Mouse (Mus musculus) kidney, embryonic 14.5 days (tissue): ENCODE data around the gene Fbxl17. TPM values are rescaled to one million over a fixed set of nuclear protein-coding genes. Genes with fewer than 3 reads are reported as not detected.

Experiments used
- ATAC-seq: fragments of 200-750 bp; cut with Nextera tagmentation; 2 replicates; pipeline ENCODE4 v1.8.0; 2017; ENCODE audit warnings: moderate number of reproducible peaks, mild to moderate bottlenecking, moderate TSS enrichment, moderate library complexity; ENCODE audit not compliant: low FRiP score, low TSS enrichment
- H3K27ac ChIP-seq: fragments of 300-500 bp; sonication (generic); 2 replicates; pipeline ENCODE4 v1.5.1; 2014; ENCODE audit warnings: low read depth, mild to moderate bottlenecking, low read length, moderate library complexity, mixed read lengths
- H3K27me3 ChIP-seq: fragments of 300-500 bp; sonication (generic); 2 replicates; pipeline ENCODE4 v1.6.1; 2014; ENCODE audit warnings: mild to moderate bottlenecking, low read length; ENCODE audit not compliant: control insufficient read depth, insufficient read depth
- H3K36me3 ChIP-seq: fragments of 300-500 bp; sonication (generic); 2 replicates; pipeline ENCODE4 v1.6.1; 2014; ENCODE audit warnings: low read length, mixed read lengths; ENCODE audit not compliant: control insufficient read depth, insufficient read depth
- H3K4me1 ChIP-seq: fragments of 300-500 bp; sonication (generic); 2 replicates; pipeline ENCODE4 v1.6.1; 2014; ENCODE audit warnings: low read length, mixed read lengths; ENCODE audit not compliant: control insufficient read depth, insufficient read depth
- H3K4me2 ChIP-seq: fragments of 300-500 bp; sonication (generic); replicated peaks from 2 replicates; pipeline ENCODE4 v1.6.1; 2014; ENCODE audit warnings: low read depth, mild to moderate bottlenecking, low read length
- H3K4me3 ChIP-seq: fragments of 300-500 bp; sonication (generic); 2 replicates; pipeline ENCODE4 v1.5.1; 2014; ENCODE audit warnings: mild to moderate bottlenecking, low read length
- H3K9ac ChIP-seq: fragments of 300-500 bp; sonication (generic); 2 replicates; pipeline ENCODE4 v1.6.1; 2014; ENCODE audit warnings: low read depth, mild to moderate bottlenecking, low read length, moderate library complexity
- H3K9me3 ChIP-seq: fragments of 300-500 bp; sonication (generic); 2 replicates; pipeline ENCODE4 v1.6.1; 2016; ENCODE audit warnings: low read length; ENCODE audit not compliant: control insufficient read depth
- WGBS: fragments of 180-500 bp; shearing (Covaris S2); extraction: QIAGEN DNeasy Blood & Tissue Kit; methylation state at CpG from one replicate; pipeline ENCODE4 v1.1.7; 2014; 5-methylcytosine and 5-hydroxymethylcytosine counted together
- polyA plus RNA-seq: library from polyadenylated mRNA; unstranded; fragments of >200 nt; fragmentation: Nextera tagmentation; extraction: Ambion mirVana; gene quantifications from 2 replicates; pipeline ENCODE4 v1.2.1, GENCODE M21; 2014

Fbxl17 gene
- polyA plus RNA-seq, 1 experiment from 2014 or later: 8.8 TPM

GRCm38 (mm10) chr17:63343076-63343475 is 156.7 kb downstream of the Fbxl17 start:
- WGBS: 81% methylated on average over 4 of the region's 4 CpGs
- H3K27me3 ChIP-seq: no peaks in the 10 kb centered on the region

DNA sequence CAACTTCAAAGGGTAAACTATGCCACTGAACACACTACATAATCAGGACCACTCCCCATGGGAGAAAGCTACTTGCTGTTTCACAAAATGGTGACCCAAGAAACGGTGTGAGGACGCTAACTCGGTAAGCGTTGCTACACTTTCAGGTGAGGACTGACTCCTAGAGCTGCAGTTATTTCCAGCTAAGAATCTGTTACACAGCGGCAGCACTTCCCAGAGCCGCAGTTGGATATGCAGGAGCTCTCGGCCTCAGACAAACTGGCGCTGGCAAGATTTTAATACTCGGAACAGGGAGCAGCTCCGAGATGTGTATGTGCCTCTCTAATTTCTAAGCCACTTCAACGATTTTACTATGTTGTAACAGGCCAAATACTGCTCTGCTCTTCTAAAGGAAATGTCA is 157.4 kb downstream of the Fbxl17 start:
- Histone ChIP-seq H3K4me3 (no peak overlapping the region), H3K9me3 (no peaks in the 10 kb centered on the region), H3K27ac (no peak overlapping the region), H3K4me2 (no peak overlapping the region), H3K27me3 (no peaks in the 10 kb centered on the region), H3K36me3 (no peaks in the 10 kb centered on the region; the same call in 1 of the 2 replicates), H3K4me1 (no peaks in the 10 kb centered on the region), H3K9ac (no peak overlapping the region)
- WGBS: 91% methylated on average over 11 of the region's 11 CpGs
- no peak for ATAC-seq

More at GRCm38 (mm10) chr17:63343076-63343475, 156.7 kb downstream of the Fbxl17 start:
- H3K9ac ChIP-seq: no peak overlapping the region
- H3K9me3 ChIP-seq: no peaks in the 10 kb centered on the region
- H3K4me1 ChIP-seq: no peaks in the 10 kb centered on the region
- H3K36me3 ChIP-seq: no peaks in the 10 kb centered on the region; the same call in 1 of the 2 replicates
- ATAC-seq: no peak
- H3K4me2 ChIP-seq: no peak overlapping the region
- H3K4me3 ChIP-seq: no peak overlapping the region
- no peak overlapping the region for H3K27ac ChIP-seq

DNA sequence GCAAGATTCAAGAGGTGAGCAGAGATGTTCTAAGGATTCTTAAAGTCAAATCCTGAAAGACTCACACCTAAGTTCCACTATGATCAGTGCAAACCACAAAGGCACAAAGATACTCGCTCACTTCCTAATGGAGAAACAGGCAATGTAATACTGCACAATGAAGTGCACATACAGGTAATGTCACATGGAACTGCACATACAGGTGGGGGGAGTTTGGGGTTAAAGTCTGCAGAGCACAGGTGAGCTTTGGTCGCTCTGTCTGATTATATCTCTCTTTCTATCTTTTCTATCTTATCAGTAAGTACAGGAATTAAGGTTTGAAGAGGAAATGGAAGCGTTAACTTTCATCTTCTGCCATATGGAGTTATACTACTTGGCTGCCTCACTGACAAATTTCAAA is 158.6 kb downstream of the Fbxl17 start:
- WGBS: 82% methylated on average over 3 of the region's 3 CpGs
- no peak overlapping the region for H3K4me2 ChIP-seq
- H3K27me3 ChIP-seq: no peaks in the 10 kb centered on the region
- H3K9ac ChIP-seq: no peak overlapping the region
- H3K36me3 ChIP-seq: no peaks in the 10 kb centered on the region; the same call in 1 of the 2 replicates
- no peak overlapping the region for H3K4me3 ChIP-seq
- no peak for ATAC-seq
- no peak overlapping the region for H3K27ac ChIP-seq
- H3K4me1 ChIP-seq: no peaks in the 10 kb centered on the region
- H3K9me3 ChIP-seq: no peaks in the 10 kb centered on the region

- H3K4me3 ChIP-seq: no peak overlapping the region
- H3K4me2 ChIP-seq: no peak overlapping the region
- H3K9ac ChIP-seq: no peak overlapping the region
- ATAC-seq: no peak
- 87% methylated on average over 2 of the region's 2 CpGs for WGBS
- no peak overlapping the region for H3K27ac ChIP-seq
- no peaks in the 10 kb centered on the region for H3K36me3 ChIP-seq
- no peaks in the 10 kb centered on the region for H3K9me3 ChIP-seq
- H3K27me3 ChIP-seq: no peaks in the 10 kb centered on the region
- no peaks in the 10 kb centered on the region for H3K4me1 ChIP-seq
Measured at GRCm38 (mm10) chr17:63328888-63329287, 170.9 kb downstream of the Fbxl17 start.

DNA sequence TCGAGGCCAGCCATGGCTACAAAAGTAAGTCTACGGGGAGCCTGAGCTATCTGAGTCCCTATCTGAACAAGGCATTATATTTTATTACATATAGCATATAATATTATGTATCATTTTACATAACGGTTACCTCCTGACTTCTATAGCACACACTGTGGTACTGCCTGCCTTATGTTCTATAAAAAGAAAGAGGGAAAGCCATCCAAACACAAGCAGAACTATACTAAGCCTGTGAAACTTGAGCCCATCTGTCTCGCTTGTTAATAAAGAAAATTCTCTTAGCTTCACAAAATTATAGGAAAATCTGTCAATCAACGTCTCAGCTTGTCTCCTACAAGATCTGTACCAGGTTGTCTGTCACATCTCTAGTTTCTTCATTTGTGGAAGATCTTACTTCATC is 173.6 kb downstream of the Fbxl17 start:
- H3K27ac ChIP-seq: no peak overlapping the region
- no peaks in the 10 kb centered on the region for H3K4me1 ChIP-seq
- no peaks in the 10 kb centered on the region for H3K27me3 ChIP-seq
- no peak overlapping the region for H3K9ac ChIP-seq
- H3K36me3 ChIP-seq: no peaks in the 10 kb centered on the region
- no peak overlapping the region for H3K4me3 ChIP-seq
- ATAC-seq: no peak
- WGBS: 90% methylated on average over 5 of the region's 5 CpGs
- no peak overlapping the region for H3K4me2 ChIP-seq
- no peaks in the 10 kb centered on the region for H3K9me3 ChIP-seq

GRCm38 (mm10) chr17:63324672-63325071 is 175.1 kb downstream of the Fbxl17 start:
- Histone ChIP-seq H3K4me2 (no peak overlapping the region), H3K4me3 (no peak overlapping the region), H3K9ac (no peak overlapping the region), H3K4me1 (no peaks in the 10 kb centered on the region), H3K36me3 (no peaks in the 10 kb centered on the region), H3K27me3 (no peaks in the 10 kb centered on the region), H3K9me3 (no peaks in the 10 kb centered on the region), H3K27ac (no peak overlapping the region)
- 85% methylated on average over 2 of the region's 2 CpGs for WGBS
- no peak for ATAC-seq

GRCm38 (mm10) chr17:63324039-63324438 is 175.8 kb downstream of the Fbxl17 start:
- no peaks in the 10 kb centered on the region for H3K4me1 ChIP-seq
- no peaks in the 10 kb centered on the region for H3K27me3 ChIP-seq
- WGBS: 37% methylated on average over 2 of the region's 2 CpGs
- H3K36me3 ChIP-seq: no peaks in the 10 kb centered on the region
- no peak overlapping the region for H3K4me3 ChIP-seq
- H3K9ac ChIP-seq: no peak overlapping the region
- no peak overlapping the region for H3K4me2 ChIP-seq
- ATAC-seq: no peak
- no peak overlapping the region for H3K27ac ChIP-seq
- no peaks in the 10 kb centered on the region for H3K9me3 ChIP-seq

GRCm38 (mm10) chr17:63322846-63323245 is 177.0 kb downstream of the Fbxl17 start:
- no peak for ATAC-seq
- Histone ChIP-seq H3K4me2 (no peak overlapping the region), H3K36me3 (no peaks in the 10 kb centered on the region), H3K9me3 (no peaks in the 10 kb centered on the region), H3K4me1 (0 out of 2 replicates have a peak, but pooled peaks cover 2% of the 10 kb centered on the region), H3K27ac (no peak overlapping the region), H3K9ac (no peak overlapping the region), H3K4me3 (no peak overlapping the region), H3K27me3 (no peaks in the 10 kb centered on the region)
- 88% methylated on average over 7 of the region's 7 CpGs for WGBS

- Histone ChIP-seq H3K4me3 (no peak overlapping the region), H3K9me3 (no peaks in the 10 kb centered on the region), H3K36me3 (no peaks in the 10 kb centered on the region), H3K4me2 (no peak overlapping the region), H3K27me3 (no peaks in the 10 kb centered on the region), H3K27ac (no peak overlapping the region), H3K4me1 (peaks cover 8% of the 10 kb centered on the region; the same call in 1 of the 2 replicates), H3K9ac (no peak overlapping the region)
- WGBS: 34% methylated on average over 5 of the region's 5 CpGs
- 0 out of 2 replicates have a peak, but pooled peaks have one; percentile 38 for ATAC-seq
Measured at GRCm38 (mm10) chr17:63321290-63321689, 178.5 kb downstream of the Fbxl17 start.
